Mouse (Mus musculus) embryonic fibroblast, embryonic 13.5 days (primary cell): Measurements from ENCODE around the gene Masp2.

Source experiments
- CTCF ChIP-seq: IDR thresholded peaks from 2 replicates; pipeline ENCODE4 v1.5.1; 2011; ENCODE audit warnings: mild to moderate bottlenecking, control low read depth, low read length, moderate library complexity, borderline replicate concordance; ENCODE audit not compliant: insufficient read depth
- POLR2A ChIP-seq: IDR thresholded peaks from 2 replicates; pipeline ENCODE4 v1.6.1; 2011; ENCODE audit warnings: low read depth, mild to moderate bottlenecking, control low read depth, low read length, moderate library complexity

DNA sequence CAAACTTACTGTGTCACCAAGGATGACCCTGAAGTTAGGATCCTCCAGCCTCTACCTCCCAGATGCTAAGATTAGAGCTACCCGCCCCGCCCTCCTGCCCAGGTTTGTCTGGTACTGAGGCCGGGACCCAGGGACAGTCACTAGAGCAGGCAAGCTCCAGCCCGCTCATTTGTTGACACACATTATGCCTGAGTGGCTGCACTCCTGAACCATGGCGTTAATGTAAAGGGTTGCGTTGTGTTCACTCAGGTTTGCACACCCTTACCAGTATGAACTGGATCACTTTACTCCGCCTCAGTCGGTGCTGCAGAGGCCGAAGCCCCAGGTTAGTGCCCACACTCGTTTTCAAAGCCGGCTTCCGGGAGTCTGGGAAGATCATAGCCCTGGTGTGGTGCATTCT lies 38.8 kb upstream of the Masp2 start:
- TF ChIP-seq POLR2A (no peak), CTCF (no peak)
